Mouse (Mus musculus): Measurements from ENCODE around the gene Gm38392. TPM values are rescaled to one million over a fixed set of nuclear protein-coding genes. Genes with fewer than 3 reads are reported as not detected.
A peak's percentile ranks its signal among the peaks of the same experiment; 100 is the strongest.

Gm38392 gene
- polyA plus RNA-seq (2015; fragmentation: Nextera tagmentation; extraction: Ambion mirVana) = 2.5 and 2.9 TPM in 2 replicates

- no peaks in the 10 kb centered on the region for H3K4me1 ChIP-seq
- WGBS = 96% methylated on average over 4 of the region's 4 CpGs
- H3K4me2 ChIP-seq = no peak within 1 kb of the TSS
- H3K4me3 ChIP-seq (replicated peaks) = no peak within 1 kb of the TSS
- no peak within 1 kb of the TSS for H3K9ac ChIP-seq
- no peaks in the 10 kb centered on the region for H3K9me3 ChIP-seq (replicated peaks)
- ATAC-seq (replicated peaks; ENCODE audit: low FRiP score) = no peak
- H3K27ac ChIP-seq = no peak within 1 kb of the TSS
- H3K27me3 ChIP-seq = no peaks in the 10 kb centered on the region
- peaks cover 11% of the 10 kb centered on the region; the same call in 1 of the 2 replicates for H3K36me3 ChIP-seq
Observed at GRCm38 (mm10) chr3:88287110-88287509, at the start of gene Gm38392. TSS of gene Gm38392 (minus strand) at chr3:88287210.

GRCm38 (mm10) chr3:88336058-88337013, 49.3 kb upstream of the Gm38392 start, which contains the start of the genes Tmem79 and Smg5:
TSS of gene Tmem79 (minus strand) at chr3:88336148.
TSS of gene Smg5 (plus strand) at chr3:88336260.
- H3K36me3 ChIP-seq = 0 out of 2 replicates have a peak, but pooled peaks cover 4% of the 10 kb centered on the region
- H3K9me3 ChIP-seq (replicated peaks) = no peaks in the 10 kb centered on the region
- H3K27ac ChIP-seq = peak within 1 kb of the TSS; percentile 96
- ATAC-seq (replicated peaks; ENCODE audit: low FRiP score) = peak; percentile 93
- peak within 1 kb of the TSS; percentile 81 for H3K4me3 ChIP-seq (replicated peaks)
- peak within 1 kb of the TSS; percentile 95 for H3K9ac ChIP-seq
- H3K4me1 ChIP-seq = peaks cover 42% of the 10 kb centered on the region
- H3K4me2 ChIP-seq = peak within 1 kb of the TSS; percentile 65
- WGBS = 2% methylated on average over 66 of the region's 66 CpGs
- H3K27me3 ChIP-seq = no peaks in the 10 kb centered on the region

- peak overlapping the region; percentile 65 for H3K4me2 ChIP-seq
- peaks cover 42% of the 10 kb centered on the region for H3K4me1 ChIP-seq
- 0 out of 2 replicates have a peak, but pooled peaks cover 4% of the 10 kb centered on the region for H3K36me3 ChIP-seq
- no peaks in the 10 kb centered on the region for H3K27me3 ChIP-seq
- H3K4me3 ChIP-seq (replicated peaks) = peak overlapping the region; percentile 81
- ATAC-seq (replicated peaks; ENCODE audit: low FRiP score) = peak; percentile 73
- peak overlapping the region; percentile 95 for H3K9ac ChIP-seq
- WGBS = under 1% methylated on average over 27 of the region's 27 CpGs
- no peaks in the 10 kb centered on the region for H3K9me3 ChIP-seq (replicated peaks)
- H3K27ac ChIP-seq = peak overlapping the region; percentile 96
Observed at GRCm38 (mm10) chr3:88335436-88336053, 48.5 kb upstream of the Gm38392 start.

- WGBS = 37% methylated on average over 3 of the region's 3 CpGs
- H3K27ac ChIP-seq = peak overlapping the region; percentile 96
- H3K27me3 ChIP-seq = no peaks in the 10 kb centered on the region
Observed at GRCm38 (mm10) chr3:88334902-88335435, 48.0 kb upstream of the Gm38392 start.

GRCm38 (mm10) chr3:88334029-88334658, 47.1 kb upstream of the Gm38392 start:
- Histone ChIP-seq H3K9me3 (replicated peaks) (no peaks in the 10 kb centered on the region), H3K27me3 (no peaks in the 10 kb centered on the region), H3K27ac (peak overlapping the region; percentile 96), H3K4me2 (peak overlapping the region; percentile 65), H3K36me3 (peaks cover 13% of the 10 kb centered on the region), H3K4me1 (peaks cover 39% of the 10 kb centered on the region), H3K9ac (0 out of 2 replicates have a peak overlapping the region, but pooled peaks have one; percentile 14), H3K4me3 (replicated peaks) (peak overlapping the region; percentile 81)
- no peak for ATAC-seq (replicated peaks; ENCODE audit: low FRiP score)
- 43% methylated on average over 12 of the region's 12 CpGs for WGBS

More at GRCm38 (mm10) chr3:88334902-88335435, 48.0 kb upstream of the Gm38392 start:
- H3K4me3 ChIP-seq (replicated peaks) = peak overlapping the region; percentile 81
- H3K36me3 ChIP-seq = peaks cover 4% of the 10 kb centered on the region; the same call in 1 of the 2 replicates
- peak overlapping the region; percentile 95 for H3K9ac ChIP-seq
- peaks cover 42% of the 10 kb centered on the region for H3K4me1 ChIP-seq
- ATAC-seq (replicated peaks; ENCODE audit: low FRiP score) = no peak
- no peaks in the 10 kb centered on the region for H3K9me3 ChIP-seq (replicated peaks)
- peak overlapping the region; percentile 65 for H3K4me2 ChIP-seq

- 33% methylated on average over 2 of the region's 2 CpGs for WGBS
- H3K27ac ChIP-seq = no peak overlapping the region
- no peak for ATAC-seq (replicated peaks; ENCODE audit: low FRiP score)
Observed at GRCm38 (mm10) chr3:88331282-88331681, 44.3 kb upstream of the Gm38392 start.

GRCm38 (mm10) chr3:88328956-88329355, 41.9 kb upstream of the Gm38392 start:
- 52% methylated on average over 5 of the region's 5 CpGs for WGBS
- Histone ChIP-seq H3K4me3 (replicated peaks) (no peak overlapping the region), H3K9ac (no peak overlapping the region)

More at GRCm38 (mm10) chr3:88331282-88331681, 44.3 kb upstream of the Gm38392 start:
- H3K27me3 ChIP-seq = no peaks in the 10 kb centered on the region
- H3K4me3 ChIP-seq (replicated peaks) = no peak overlapping the region
- no peaks in the 10 kb centered on the region for H3K9me3 ChIP-seq (replicated peaks)
- peaks cover 23% of the 10 kb centered on the region for H3K4me1 ChIP-seq
- H3K4me2 ChIP-seq = no peak overlapping the region
- H3K9ac ChIP-seq = no peak overlapping the region
- H3K36me3 ChIP-seq = peaks cover 33% of the 10 kb centered on the region

GRCm38 (mm10) chr3:88324951-88325405, 38.0 kb upstream of the Gm38392 start, which contains the start of gene Glmp:
TSS of gene Glmp (plus strand) at chr3:88325023.
- H3K4me3 ChIP-seq (replicated peaks) = peak within 1 kb of the TSS; percentile 54
- peak within 1 kb of the TSS; percentile 5; the same call in 1 of the 2 replicates for H3K27ac ChIP-seq
- peaks cover 74% of the 10 kb centered on the region for H3K36me3 ChIP-seq
- ATAC-seq (replicated peaks; ENCODE audit: low FRiP score) = peak; percentile 82
- WGBS = under 1% methylated on average over 10 of the region's 10 CpGs
- H3K9me3 ChIP-seq (replicated peaks) = no peaks in the 10 kb centered on the region
- H3K27me3 ChIP-seq = no peaks in the 10 kb centered on the region
- peaks cover 12% of the 10 kb centered on the region for H3K4me1 ChIP-seq
- peak within 1 kb of the TSS; percentile 82 for H3K4me2 ChIP-seq
- H3K9ac ChIP-seq = peak within 1 kb of the TSS; percentile 52

More at GRCm38 (mm10) chr3:88328956-88329355, 41.9 kb upstream of the Gm38392 start:
- H3K4me2 ChIP-seq = no peak overlapping the region
- no peak overlapping the region for H3K27ac ChIP-seq
- H3K36me3 ChIP-seq = peaks cover 34% of the 10 kb centered on the region
- no peaks in the 10 kb centered on the region for H3K27me3 ChIP-seq
- peaks cover 21% of the 10 kb centered on the region for H3K4me1 ChIP-seq
- no peaks in the 10 kb centered on the region for H3K9me3 ChIP-seq (replicated peaks)
- ATAC-seq (replicated peaks; ENCODE audit: low FRiP score) = no peak

GRCm38 (mm10) chr3:88299172-88299571, 12.2 kb upstream of the Gm38392 start:
- ATAC-seq (replicated peaks; ENCODE audit: low FRiP score) = no peak
- Histone ChIP-seq H3K9me3 (replicated peaks) (no peaks in the 10 kb centered on the region), H3K36me3 (peaks cover 51% of the 10 kb centered on the region), H3K27ac (no peak overlapping the region), H3K9ac (no peak overlapping the region), H3K4me1 (peaks cover 10% of the 10 kb centered on the region), H3K27me3 (no peaks in the 10 kb centered on the region), H3K4me3 (replicated peaks) (no peak overlapping the region), H3K4me2 (no peak overlapping the region)
- WGBS = 91% methylated on average over 1 of the region's 1 CpGs

- Histone ChIP-seq H3K27ac (peak overlapping the region; percentile 95), H3K36me3 (peaks cover 35% of the 10 kb centered on the region), H3K4me1 (peaks cover 10% of the 10 kb centered on the region), H3K9ac (peak overlapping the region; percentile 78), H3K4me3 (replicated peaks) (peak overlapping the region; percentile 80), H3K27me3 (no peaks in the 10 kb centered on the region), H3K9me3 (replicated peaks) (no peaks in the 10 kb centered on the region), H3K4me2 (peak overlapping the region; percentile 67)
- no peak for ATAC-seq (replicated peaks; ENCODE audit: low FRiP score)
- under 1% methylated on average over 30 of the region's 30 CpGs for WGBS
Observed at GRCm38 (mm10) chr3:88297321-88297851, 10.4 kb upstream of the Gm38392 start.
